Mouse (Mus musculus) kidney, adult 9 months (tissue): Measurements from ENCODE around the gene Tssk4.

ENCODE experiments used
- DNase-seq: peaks from one replicate; pipeline ENCODE4 v3.0.0; 2022

Tssk4 gene

GRCm38 (mm10) chr14:55643060-55643907 lies 6.7 kb upstream of the Tssk4 start, which contains the start of gene Tm9sf1:
Tm9sf1 (minus strand) TSS chr14:55643806.
- DNase-seq = peak; percentile 89

DNA sequence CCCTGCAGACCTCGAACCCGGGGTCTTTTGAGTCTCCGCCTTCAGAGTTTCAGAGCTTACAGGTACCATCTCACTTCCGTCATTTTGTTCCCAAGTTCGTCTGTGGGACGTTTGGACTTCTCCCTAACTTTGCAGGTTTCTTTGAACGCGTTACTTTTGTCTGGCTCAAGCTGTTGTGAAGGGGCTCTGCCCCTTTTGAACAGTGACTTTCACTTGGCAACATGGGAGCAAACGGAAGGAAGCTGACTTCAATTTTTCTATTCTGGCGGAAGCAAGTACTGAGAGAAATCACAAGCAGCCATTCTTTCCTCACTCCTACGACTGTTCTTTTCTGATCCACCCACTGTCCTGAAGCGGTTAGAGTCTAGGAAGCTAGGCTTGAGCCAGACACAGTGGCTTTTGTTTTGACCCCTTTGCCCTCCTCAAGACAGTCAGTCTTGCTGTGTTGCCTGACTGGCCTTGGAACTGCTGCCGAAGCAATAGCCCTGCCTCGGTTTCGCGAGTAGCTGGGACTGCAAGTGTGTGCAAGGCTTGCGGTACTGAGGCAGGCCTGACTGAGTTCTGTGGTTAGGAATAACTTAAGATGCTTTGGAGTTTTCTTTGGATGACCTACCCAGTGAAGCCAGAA lies 5.6 kb upstream of the Tssk4 start:
- DNase-seq = peak; percentile 20

DNA sequence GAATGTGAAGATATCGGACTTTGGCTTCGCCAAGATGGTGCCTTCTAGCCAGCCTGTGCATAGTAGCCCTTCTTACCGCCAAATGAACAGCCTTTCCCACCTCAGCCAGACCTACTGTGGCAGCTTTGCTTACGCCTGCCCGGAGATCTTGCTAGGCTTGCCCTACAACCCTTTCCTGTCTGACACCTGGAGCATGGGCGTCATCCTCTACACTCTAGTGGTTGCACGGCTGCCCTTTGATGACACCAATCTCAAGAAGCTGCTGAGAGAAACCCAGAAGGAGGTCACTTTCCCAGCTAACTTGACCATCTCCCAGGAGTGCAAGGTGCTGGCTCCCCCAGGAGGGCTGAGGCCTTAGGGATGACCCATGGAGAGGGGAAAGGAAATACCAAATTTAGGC lies 1.5 kb downstream of the Tssk4 start:
- no peak for DNase-seq

- DNase-seq = no peak
Measured at GRCm38 (mm10) chr14:55656935-55657334, 7.0 kb downstream of the Tssk4 start.

DNA sequence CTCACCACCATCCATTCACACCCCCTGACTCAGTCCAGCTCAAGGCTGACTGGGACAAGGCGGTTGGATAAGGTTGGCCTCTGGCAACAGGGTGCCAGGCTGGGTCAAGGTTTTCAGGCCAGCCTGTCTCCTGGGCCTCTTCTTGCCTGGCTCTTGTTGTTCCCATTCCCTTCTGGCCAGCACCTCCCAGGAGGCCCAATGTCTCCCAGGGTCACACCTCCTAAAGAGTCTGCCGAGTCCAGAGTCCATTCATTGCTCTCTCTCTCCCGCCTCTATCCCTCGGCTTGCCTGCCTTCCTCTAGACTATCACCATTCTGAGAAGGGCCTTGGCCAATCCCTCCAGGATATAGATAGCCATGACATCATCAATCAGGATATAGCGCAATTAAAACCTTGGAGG lies 8.0 kb downstream of the Tssk4 start:
- peak; percentile 87 for DNase-seq

DNA sequence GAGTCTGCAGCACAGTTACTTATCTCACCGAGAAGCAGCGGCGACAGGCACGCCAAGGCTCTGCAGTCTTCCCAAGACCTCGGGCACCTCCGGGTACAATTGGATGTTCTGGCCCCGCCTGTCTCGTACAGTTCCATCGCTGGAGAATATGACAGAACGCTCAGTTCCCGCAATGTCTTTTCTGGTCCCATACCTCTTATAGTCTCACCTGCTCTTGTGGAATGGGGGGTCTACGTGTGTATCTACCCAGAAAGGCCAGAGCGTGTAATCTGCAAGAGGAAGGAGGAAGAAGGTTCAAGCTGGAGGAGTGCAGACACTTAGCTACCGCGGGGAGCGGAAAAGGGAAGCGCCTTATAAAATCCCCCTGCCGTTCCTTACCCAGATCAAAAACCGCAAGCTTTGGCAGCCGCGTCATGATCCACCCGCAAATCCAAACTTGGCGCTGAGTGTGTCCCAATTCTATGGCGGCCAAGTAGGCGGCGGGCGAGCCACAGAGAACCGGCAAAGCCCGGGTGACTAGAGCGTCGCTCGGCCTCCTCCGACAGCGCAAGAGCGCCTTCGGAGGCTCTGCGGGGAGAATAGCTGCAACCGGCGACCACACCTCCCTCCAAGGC lies 10.1 kb downstream of the Tssk4 start, which contains the start of gene Mdp1:
Gene Mdp1, minus strand, starts transcription at position 549 of the 614 bp plus-strand sequence.
- DNase-seq = peak; percentile 75

DNA sequence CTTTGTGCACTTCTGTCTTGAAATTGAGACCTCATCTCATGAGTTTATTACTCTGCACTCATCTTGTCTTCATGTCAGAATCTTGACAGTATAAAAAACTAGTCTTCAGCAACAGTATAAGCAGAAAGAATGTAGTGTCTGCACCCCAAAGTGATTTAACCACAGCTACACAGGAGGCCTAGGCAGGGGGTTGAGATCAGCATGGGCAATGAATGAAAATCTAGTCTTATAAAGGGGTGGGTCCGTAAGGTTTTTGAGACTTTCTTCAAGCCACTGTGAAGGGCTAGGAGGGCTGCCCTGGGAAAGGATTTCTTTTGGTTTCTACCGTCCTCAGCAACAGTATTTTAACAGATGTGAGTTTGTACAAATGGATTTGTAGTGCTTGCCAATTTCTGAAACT lies 10.7 kb downstream of the Tssk4 start:
- DNase-seq = no peak

GRCm38 (mm10) chr14:55671486-55671832 lies 21.5 kb downstream of the Tssk4 start:
- no peak for DNase-seq

DNA sequence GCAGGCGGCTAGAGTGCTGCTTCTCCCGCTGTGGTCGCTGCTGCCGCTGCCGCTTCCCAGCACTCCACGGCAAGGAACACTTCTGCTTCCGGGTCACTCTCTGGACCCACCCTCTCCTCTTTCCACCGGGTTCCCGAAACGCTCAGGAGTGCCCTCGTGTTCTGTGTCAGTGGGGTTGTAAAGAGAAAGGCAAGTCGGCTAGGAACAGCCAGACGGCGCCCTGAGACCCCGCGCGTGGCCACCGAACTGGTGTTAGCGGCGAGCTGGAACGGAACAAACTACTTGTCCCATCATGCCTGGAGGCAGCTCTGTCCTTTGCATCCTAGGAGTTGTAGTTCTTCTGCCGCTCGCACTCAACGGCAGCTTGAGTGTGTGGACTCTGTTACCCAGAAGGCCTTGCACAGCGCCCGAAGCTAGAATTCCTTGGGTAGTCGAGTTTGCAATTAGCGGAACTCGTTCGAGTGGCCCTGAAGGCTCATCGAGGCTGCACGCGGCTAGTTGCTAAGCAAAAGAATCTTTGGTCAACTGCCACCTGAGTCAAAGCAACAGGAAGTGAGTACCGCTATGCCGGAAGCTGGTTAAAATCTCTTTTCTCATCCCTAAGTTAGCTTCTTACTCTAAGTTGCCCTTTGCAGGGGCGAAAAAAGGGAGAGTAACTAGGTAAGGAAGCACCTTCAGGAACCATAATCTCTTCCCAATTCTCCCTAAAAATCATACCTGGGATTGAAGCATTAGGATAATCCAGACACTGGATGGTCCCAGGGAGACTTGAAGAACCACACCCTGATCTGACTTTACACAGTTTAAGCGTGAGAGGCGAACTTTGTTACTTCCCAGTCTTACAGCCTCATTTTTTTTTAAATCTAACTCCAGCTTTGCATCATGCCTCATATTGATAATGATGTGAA lies 22.1 kb downstream of the Tssk4 start, which contains the start of the genes Gmpr2 and Nedd8:
Gene Gmpr2, plus strand, starts transcription at position 109 of the 908 bp plus-strand sequence.
Gene Nedd8, minus strand, starts transcription at position 292 of the 908 bp plus-strand sequence.
- DNase-seq = peak; percentile 97

GRCm38 (mm10) chr14:55672741-55673060 lies 22.7 kb downstream of the Tssk4 start:
- no peak for DNase-seq

DNA sequence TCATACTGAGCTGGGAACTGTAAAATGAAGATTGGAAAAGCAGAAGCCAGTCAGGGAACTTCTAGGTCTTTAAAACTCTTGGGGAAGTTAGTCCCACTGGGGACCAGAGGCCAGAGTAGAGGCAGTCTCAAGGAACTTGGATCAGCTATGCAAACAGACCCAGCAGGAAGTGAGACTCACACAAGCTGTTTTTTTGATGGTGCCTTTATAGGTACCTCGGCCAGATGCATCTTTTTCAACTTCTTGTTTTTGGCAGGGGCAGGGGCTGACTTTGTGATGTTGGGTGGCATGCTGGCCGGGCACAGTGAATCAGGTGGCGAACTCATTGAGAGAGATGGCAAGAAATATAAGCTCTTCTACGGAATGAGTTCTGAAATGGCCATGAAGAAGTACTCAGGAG lies 27.6 kb downstream of the Tssk4 start:
- DNase-seq = no peak

DNA sequence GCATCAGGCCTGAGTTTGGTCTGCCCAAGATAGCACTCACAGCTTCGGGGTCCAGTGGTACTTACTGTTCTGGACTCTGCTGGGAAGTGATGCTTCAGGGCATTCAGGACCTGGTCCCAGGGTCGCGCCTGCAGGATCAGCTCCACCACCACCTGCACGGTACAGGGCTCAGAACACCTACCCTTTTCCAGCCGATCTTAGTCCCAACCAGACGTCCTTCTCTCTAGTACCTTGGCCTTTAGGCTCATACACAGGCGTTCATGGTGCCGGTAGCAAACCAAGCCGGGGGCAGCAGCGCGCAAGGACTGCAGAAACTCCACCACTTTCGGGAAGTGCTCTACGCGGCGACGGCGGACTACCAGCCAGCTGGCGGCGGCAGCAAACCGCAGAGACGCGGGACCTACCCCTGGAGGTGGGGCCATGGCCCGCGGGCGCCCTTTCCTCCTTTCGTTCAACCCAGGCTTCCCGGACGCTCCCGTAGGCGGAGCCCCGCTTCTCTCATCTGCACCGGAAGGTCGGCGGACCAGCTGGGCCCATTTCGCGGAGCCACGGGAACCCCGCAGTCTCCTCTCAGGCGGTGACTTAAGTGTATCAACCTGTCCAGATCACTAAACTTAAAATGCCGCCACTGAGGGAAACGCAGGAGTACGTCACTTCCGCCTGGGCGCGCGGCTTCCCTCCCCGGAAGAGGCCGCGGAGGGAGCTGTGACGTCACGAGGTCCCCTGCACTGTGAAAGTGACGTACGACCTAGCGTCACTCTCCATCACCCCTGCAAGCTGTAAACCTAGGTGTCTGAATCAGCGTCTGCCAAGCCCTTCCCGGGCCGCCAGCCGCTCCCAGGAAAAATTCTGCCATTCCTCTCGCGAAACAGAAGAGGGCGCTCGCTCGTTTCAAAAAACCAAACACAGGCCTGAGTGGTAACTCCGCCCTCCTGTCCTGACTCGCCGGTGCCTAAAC lies 31.5 kb downstream of the Tssk4 start, which contains the start of gene Tinf2:
Gene Tinf2, minus strand, starts transcription at position 661 of the 958 bp plus-strand sequence.
- peak; percentile 97 for DNase-seq

GRCm38 (mm10) chr14:55682118-55682493 lies 32.1 kb downstream of the Tssk4 start:
- DNase-seq = no peak

DNA sequence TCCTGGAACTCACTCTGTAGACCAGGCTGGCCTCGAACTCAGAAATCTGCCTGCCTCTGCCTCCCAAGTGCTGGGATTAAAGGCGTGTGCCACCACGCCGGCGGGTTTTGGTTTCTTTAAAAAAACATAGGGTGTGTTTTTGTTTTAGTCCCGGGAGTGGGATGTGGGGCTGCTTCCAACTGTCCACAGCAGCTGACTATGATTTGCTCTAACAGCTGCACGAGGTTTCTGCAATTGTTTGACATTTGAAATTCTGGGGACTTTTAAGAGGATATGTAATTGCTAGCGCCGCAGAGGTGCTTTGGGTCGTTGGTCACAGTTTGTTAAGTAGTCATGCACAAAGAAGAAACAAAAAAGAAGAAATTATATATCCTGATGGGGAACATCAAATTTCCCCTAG lies 39.4 kb downstream of the Tssk4 start:
- no peak for DNase-seq

DNA sequence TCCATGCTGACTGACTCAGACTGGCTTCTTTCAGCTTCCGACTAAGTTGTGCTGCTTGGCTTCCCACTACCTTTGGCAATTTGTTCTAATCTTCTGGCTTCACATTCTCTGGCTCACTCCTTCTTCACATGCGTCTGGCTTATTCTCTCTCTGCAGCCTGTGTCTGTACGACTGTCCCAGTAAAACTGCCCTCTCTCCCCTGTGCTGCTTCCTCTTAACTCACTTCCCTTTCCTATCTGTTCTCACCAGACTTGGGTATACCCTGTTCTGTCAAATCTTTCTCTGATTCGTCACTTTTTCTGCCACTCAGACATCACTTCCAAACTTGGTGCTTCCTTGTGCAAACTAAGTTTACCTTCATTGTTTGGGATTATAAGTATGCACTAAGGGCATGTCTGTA lies 47.2 kb downstream of the Tssk4 start:
- DNase-seq = no peak

DNA sequence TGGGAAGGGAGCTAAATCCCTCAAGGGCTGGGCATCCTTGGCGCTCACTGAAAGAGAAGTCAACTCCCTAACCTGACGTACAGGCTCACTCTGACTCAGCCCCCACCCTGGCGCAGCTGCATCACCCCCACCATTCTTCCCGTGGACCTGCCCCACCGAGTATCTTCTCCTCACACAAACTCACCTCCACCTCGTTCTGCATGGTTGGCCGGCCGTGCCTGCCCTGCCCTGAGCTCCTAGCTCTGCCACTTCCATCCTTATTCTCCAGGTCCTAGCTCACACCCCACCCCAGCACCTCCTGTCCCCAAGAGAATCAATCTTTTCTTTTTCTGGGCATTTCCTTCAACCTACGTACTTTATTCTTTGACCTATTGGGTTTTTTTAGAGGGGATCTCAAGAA lies 51.1 kb downstream of the Tssk4 start:
- DNase-seq = no peak
